Mouse (Mus musculus) heart, embryonic 10.5 days (tissue): ENCODE measurements around the gene Klra2. TPM values are rescaled to one million over a fixed set of nuclear protein-coding genes. Genes with fewer than 3 reads are reported as not detected.
"Not testable (repeated sequence)": the region's sequence is repeated elsewhere in the genome, so short reads cannot be mapped to it uniquely, and the experiment has no call there.

Experiments
- DNase-seq: peaks from one replicate; pipeline ENCODE4 v3.0.0-alpha.2; 2017; ENCODE audit warnings: low spot score
- H3K27ac ChIP-seq: fragments of 300-500 bp; sonication (generic); 2 replicates; pipeline ENCODE4 v1.5.1; 2016; ENCODE audit warnings: mild to moderate bottlenecking
- H3K27me3 ChIP-seq: fragments of 300-500 bp; sonication (generic); 2 replicates; pipeline ENCODE4 v1.6.1; 2016; ENCODE audit warnings: mild to moderate bottlenecking; ENCODE audit not compliant: poor library complexity, insufficient read depth, severe bottlenecking
- H3K36me3 ChIP-seq: fragments of 300-500 bp; sonication (generic); 2 replicates; pipeline ENCODE4 v1.6.1; 2016; ENCODE audit warnings: mild to moderate bottlenecking, moderate library complexity
- H3K4me1 ChIP-seq: fragments of 300-500 bp; sonication (generic); 2 replicates; pipeline ENCODE4 v1.6.1; 2016; ENCODE audit warnings: mild to moderate bottlenecking
- H3K4me3 ChIP-seq: fragments of 300-500 bp; sonication (generic); 2 replicates; pipeline ENCODE4 v1.5.1; 2016; ENCODE audit warnings: mild to moderate bottlenecking, moderate library complexity
- H3K9me3 ChIP-seq: fragments of 300-500 bp; sonication (generic); 2 replicates; pipeline ENCODE4 v1.6.1; 2016; ENCODE audit warnings: mild to moderate bottlenecking, moderate library complexity
- WGBS: fragments of 180-500 bp; shearing (Covaris S2); methylation state at CpG from one replicate; pipeline ENCODE4 v1.1.7; 2016; 5-methylcytosine and 5-hydroxymethylcytosine counted together
- polyA plus RNA-seq: library from polyadenylated mRNA; unstranded; fragments of >200 nt; fragmentation: Nextera tagmentation; extraction: Ambion mirVana; gene quantifications from 2 replicates; pipeline ENCODE4 v1.2.1, GENCODE M21; 2016

Klra2 gene
- polyA plus RNA-seq = not detected in 2 replicates

DNA sequence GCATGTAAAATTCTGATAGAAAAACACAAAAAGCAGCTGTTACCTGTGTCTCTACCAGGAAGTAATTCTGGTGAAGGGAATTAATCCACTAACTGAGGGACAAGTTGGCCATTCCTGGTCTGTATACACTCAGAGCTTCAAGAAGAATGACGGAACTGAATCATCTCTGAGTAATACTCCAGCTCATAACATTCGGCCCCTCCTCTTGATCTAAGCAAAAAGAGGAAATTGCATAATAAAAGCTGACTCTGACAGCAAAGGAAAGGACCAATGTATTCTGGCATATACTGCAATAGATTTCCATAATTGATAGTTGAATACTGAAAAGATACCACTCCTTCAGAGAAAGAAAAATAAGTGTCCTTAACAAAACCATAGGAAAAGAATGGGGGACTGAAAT lies at the start of gene Klra2:
Gene Klra2 (minus strand): TSS at position 157 of the 400 bp plus-strand sequence.
- WGBS = 68% methylated on average over 2 of the region's 2 CpGs

DNA sequence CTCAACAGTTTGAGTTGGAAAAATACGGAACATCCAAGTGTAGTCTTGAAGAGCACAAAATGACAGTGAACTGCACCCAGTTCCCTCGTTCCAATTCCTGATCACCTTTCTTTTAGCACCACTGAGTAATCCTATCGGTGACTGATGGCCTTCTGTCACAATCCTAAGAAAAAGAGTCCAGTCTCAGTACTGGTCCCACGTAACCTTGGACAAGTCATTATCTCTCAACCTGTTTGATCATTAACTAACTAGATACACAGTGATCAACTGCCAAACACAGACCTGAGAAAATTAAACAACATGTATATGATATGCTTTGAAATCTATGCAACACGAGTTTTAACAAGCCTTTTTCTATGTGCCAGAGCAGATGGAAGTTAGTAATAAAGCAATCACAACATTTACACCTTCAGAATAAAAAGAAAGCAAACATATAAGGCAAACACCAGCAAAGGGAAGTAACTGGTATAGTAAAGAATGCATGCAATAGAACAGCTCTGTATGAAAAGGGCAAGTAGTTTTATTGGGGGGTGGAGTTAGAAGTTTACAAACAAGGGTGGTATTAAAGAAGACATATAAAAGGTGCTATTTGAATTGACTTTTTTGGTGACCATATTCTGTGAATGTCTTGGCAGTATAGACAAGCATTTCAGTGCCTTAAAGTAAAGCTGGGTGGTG lies 47.4 kb upstream of the Klra2 start:
- Histone ChIP-seq H3K36me3 (no peaks in the 10 kb centered on the region), H3K4me3 (no peak overlapping the region), H3K27me3 (no peaks in the 10 kb centered on the region), H3K9me3 (no peaks in the 10 kb centered on the region), H3K27ac (no peak overlapping the region), H3K4me1 (peaks cover 9% of the 10 kb centered on the region)
- WGBS = 85% methylated on average over 5 of the region's 5 CpGs
- no peak for DNase-seq

More for the DNA sequence above, at the start of gene Klra2:
- Histone ChIP-seq H3K4me1 (no peaks in the 10 kb centered on the region), H3K9me3 (no peaks in the 10 kb centered on the region), H3K4me3 (no peak within 1 kb of the TSS), H3K36me3 (no peaks in the 10 kb centered on the region), H3K27me3 (no peaks in the 10 kb centered on the region), H3K27ac (no peak within 1 kb of the TSS)
- no peak for DNase-seq

DNA sequence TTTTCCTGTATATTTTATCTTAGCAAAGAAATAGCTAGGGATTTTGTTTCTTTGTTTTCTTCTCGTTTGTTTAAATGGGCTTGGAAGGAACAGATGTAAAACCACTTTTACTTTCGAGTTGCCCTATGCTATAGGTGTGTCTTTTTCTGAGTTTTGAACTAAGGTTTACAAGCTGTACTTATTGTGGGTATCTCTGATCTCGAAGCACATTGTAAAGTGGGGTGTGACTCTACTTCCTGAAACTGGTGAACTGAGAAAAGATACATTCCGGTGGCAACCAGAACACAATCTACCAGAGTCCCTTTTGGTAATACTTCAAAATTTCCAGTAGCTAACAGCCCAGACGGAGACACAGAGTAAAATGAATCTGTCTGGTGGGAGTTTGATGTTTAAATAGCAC lies 46.8 kb upstream of the Klra2 start:
- H3K36me3 ChIP-seq = no peaks in the 10 kb centered on the region
- H3K27ac ChIP-seq = no peak overlapping the region
- DNase-seq = no peak
- WGBS = 87% methylated on average over 5 of the region's 5 CpGs
- H3K27me3 ChIP-seq = no peaks in the 10 kb centered on the region
- H3K4me3 ChIP-seq = peak overlapping the region; percentile 83
- H3K4me1 ChIP-seq = peaks cover 9% of the 10 kb centered on the region
- no peaks in the 10 kb centered on the region for H3K9me3 ChIP-seq

DNA sequence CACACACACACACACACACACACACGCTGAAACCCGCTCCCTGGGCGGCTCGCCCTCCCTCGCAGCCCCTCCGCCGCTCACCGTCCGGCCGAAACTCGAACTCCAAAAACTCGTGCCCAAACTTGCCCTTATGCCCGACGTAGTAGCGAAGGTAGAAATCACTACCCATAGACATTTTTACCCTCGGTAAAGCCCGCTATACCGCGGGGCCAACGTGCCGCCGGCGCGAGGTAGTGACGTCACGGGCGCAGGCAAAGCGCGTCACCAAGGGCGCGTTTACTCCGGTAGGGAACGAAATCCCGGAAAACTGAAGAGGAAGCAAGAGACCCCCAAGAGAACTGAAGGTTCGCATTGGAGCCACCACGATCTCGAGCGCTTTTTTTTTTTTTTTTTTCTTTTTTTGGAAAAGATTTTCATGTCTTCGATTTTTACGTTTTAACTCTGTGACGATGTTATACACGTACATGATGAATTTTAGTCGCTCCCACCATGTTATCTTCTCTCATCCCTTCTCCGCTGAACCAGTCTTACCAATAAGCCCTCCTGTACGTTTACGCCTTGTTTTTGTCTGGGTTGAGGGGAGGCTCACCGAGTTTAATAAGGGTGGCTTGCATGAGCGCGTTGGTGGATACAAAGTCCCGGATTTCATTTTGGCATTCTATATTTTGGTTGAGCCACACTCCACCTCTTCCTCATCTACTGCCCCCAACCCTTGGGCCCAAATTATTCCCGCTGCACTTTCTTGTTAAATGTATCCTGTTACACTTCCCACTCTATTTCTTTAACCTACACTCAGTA lies 46.0 kb upstream of the Klra2 start, which contains the start of gene Magohb:
Gene Magohb (minus strand): TSS at position 254 of the 798 bp plus-strand sequence.
- Histone ChIP-seq H3K4me3 (peak within 1 kb of the TSS; percentile 83), H3K27ac (peak within 1 kb of the TSS; percentile 96), H3K27me3 (no peaks in the 10 kb centered on the region), H3K4me1 (peaks cover 9% of the 10 kb centered on the region), H3K9me3 (no peaks in the 10 kb centered on the region), H3K36me3 (peaks cover 1% of the 10 kb centered on the region; the same call in 1 of the 2 replicates)
- peak; percentile 89 for DNase-seq
- 3% methylated on average over 50 of the region's 51 CpGs for WGBS

GRCm38 (mm10) chr6:131292276-131292990 lies 45.3 kb upstream of the Klra2 start:
- Histone ChIP-seq H3K36me3 (peaks cover 7% of the 10 kb centered on the region; the same call in 1 of the 2 replicates), H3K27ac (peak overlapping the region; percentile 96), H3K9me3 (no peaks in the 10 kb centered on the region), H3K4me1 (peaks cover 9% of the 10 kb centered on the region), H3K27me3 (no peaks in the 10 kb centered on the region), H3K4me3 (peak overlapping the region; percentile 83)
- no peak for DNase-seq
- 21% methylated on average over 10 of the region's 10 CpGs for WGBS

DNA sequence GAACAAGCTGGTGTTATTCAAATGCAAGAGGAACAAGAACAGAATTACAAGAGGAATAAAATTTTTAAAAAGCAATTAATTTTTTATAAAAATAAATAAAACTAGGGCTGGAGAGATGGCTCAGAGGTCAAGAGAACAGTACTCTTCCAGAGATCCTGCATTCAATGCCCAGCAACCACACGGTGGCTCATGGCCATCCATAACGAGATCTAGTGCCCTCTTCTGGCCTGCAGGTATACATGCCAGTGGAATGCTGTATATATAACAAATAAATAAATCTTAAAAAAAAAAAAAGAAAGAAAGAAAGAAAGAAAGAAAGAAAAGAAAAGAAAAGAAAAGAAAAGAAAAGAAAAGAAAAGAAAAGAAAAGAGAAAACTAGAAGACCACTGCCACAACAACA lies 43.3 kb upstream of the Klra2 start:
- Histone ChIP-seq H3K9me3 (no peaks in the 10 kb centered on the region), H3K27ac (no peak overlapping the region), H3K27me3 (no peaks in the 10 kb centered on the region), H3K36me3 (peaks cover 12% of the 10 kb centered on the region; the same call in 1 of the 2 replicates), H3K4me3 (no peak overlapping the region), H3K4me1 (peaks cover 9% of the 10 kb centered on the region)
- no peak for DNase-seq
- 18% methylated on average over 2 of the region's 2 CpGs for WGBS

GRCm38 (mm10) chr6:131278160-131278559 lies 31.0 kb upstream of the Klra2 start:
- peaks cover 11% of the 10 kb centered on the region for H3K36me3 ChIP-seq
- H3K9me3 ChIP-seq, H3K4me3 ChIP-seq, H3K27ac ChIP-seq, DNase-seq, H3K4me1 ChIP-seq, H3K27me3 ChIP-seq: not testable (repeated sequence)
- WGBS = 94% methylated on average over 2 of the region's 2 CpGs

DNA sequence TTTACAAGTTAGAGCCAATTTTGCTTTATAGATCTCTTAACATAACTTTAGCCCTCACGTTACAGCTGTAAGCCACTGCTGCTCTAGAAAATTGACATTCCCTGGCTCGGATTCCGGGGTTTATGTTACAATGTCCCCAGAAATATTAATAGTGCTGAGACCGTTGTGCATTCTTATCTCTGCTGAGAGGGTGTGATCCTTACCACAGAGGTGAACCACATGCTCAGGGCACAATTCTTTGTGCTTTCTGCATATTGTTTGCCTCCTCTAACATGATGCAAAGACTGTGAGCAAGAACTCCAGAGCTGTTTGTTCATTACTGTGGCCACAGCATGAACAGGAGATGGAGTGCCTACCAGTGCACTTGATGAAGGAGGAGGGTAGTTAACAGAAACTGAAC lies 29.5 kb upstream of the Klra2 start:
- 86% methylated on average over 4 of the region's 4 CpGs for WGBS
- Histone ChIP-seq H3K9me3 (no peaks in the 10 kb centered on the region), H3K27ac (no peak overlapping the region), H3K4me3 (no peak overlapping the region), H3K36me3 (peaks cover 1% of the 10 kb centered on the region), H3K4me1 (no peaks in the 10 kb centered on the region), H3K27me3 (no peaks in the 10 kb centered on the region)
- DNase-seq = no peak

- Histone ChIP-seq H3K4me1 (no peaks in the 10 kb centered on the region), H3K36me3 (no peaks in the 10 kb centered on the region), H3K27ac (no peak overlapping the region), H3K27me3 (no peaks in the 10 kb centered on the region), H3K9me3 (no peaks in the 10 kb centered on the region), H3K4me3 (no peak overlapping the region)
- 80% methylated on average over 1 of the region's 1 CpGs for WGBS
- DNase-seq = no peak
Measured at GRCm38 (mm10) chr6:131272311-131272710, 25.1 kb upstream of the Klra2 start.

DNA sequence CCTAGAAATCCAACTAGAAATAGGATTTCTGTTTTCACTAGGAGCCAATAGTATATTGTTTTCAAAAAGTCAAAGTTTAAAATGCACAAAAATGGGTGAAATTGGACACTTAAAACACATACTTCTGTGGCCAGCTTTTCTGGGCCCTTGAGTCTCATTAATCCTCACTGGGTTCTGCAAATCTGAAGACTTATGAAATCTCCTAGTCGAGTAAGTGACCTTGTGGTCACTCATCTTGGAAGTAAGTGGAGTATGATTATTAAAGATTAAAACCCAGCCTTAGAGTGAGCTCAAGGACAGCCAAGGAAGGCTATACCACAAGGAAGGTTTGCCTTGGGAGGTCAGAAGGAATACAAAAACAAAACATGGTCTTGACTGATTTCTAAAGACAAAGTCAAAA lies 23.1 kb upstream of the Klra2 start:
- Histone ChIP-seq H3K9me3 (no peaks in the 10 kb centered on the region), H3K27ac (no peak overlapping the region), H3K36me3 (no peaks in the 10 kb centered on the region), H3K4me1 (no peaks in the 10 kb centered on the region), H3K4me3 (no peak overlapping the region), H3K27me3 (no peaks in the 10 kb centered on the region)
- DNase-seq = no peak
- 50% methylated on average over 1 of the region's 1 CpGs for WGBS

DNA sequence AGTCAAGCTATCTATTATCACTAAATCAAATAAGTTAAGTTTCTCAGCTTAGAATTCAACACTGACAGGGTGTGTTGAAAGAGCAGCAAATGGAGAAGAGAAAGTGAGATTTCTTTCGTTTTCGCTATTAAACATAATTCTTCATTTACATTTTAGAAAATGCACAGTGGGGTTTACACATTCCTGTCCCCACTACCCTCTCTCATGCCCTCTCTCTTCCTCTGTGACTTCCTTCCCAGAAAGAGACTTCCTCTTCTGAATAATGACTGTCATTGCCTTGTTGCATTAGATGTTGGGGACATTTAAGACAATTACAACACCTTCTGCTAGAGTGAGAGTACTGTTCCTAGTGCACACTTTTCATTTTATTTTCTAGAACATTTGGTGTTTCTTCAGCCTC lies 22.4 kb upstream of the Klra2 start:
- 89% methylated on average over 2 of the region's 2 CpGs for WGBS
- no peaks in the 10 kb centered on the region for H3K4me1 ChIP-seq

DNA sequence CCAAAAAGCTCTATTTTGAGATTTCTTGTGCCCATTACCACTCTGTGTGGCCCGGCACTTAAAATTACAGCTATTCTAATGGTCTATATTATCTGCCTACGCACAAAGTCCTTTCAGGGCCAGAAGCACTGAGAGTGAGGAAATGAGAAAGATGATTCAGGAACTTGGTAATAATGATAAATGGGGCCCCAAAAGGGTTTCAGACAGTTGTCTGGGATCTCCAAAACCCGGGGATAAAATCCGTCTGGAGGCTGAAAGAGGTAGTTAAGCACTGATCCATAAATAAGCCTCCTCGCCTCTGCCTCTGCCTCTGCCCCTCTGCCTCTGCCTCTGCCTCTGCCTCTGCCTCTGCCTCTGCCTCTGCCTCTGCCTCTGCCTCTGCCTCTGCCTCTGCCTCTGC lies 17.0 kb upstream of the Klra2 start:
- Histone ChIP-seq H3K4me1 (no peaks in the 10 kb centered on the region), H3K36me3 (no peaks in the 10 kb centered on the region), H3K27me3 (no peaks in the 10 kb centered on the region), H3K4me3 (no peak overlapping the region), H3K9me3 (no peaks in the 10 kb centered on the region), H3K27ac (no peak overlapping the region)
- DNase-seq = no peak
- WGBS = 86% methylated on average over 5 of the region's 5 CpGs

More for the DNA sequence above, 22.4 kb upstream of the Klra2 start:
- DNase-seq = no peak
- Histone ChIP-seq H3K36me3 (no peaks in the 10 kb centered on the region), H3K4me3 (no peak overlapping the region), H3K27me3 (no peaks in the 10 kb centered on the region), H3K9me3 (no peaks in the 10 kb centered on the region), H3K27ac (no peak overlapping the region)

DNA sequence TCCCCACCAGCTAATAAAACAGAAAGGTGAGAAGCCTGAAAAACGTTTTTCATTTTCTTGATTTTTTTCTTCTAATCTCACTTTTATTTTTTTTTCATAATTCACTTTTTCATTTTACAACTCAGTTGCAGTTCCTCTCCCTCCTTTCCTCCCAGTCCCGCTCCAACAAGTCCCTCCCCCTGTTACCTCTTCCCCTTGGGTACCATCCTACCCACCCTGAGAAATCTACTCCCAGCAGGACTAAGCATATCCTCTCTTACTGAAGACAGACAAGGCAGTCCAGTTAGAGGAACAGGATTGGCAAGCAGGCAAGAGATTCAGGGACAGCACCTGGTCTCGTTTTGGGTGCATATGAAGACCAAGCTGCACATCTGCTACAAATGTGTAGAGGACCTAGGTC lies 15.6 kb upstream of the Klra2 start:
- 56% methylated on average over 3 of the region's 3 CpGs for WGBS
- no peak overlapping the region for H3K27ac ChIP-seq

More for the DNA sequence above, 15.6 kb upstream of the Klra2 start:
- no peaks in the 10 kb centered on the region for H3K9me3 ChIP-seq
- no peaks in the 10 kb centered on the region for H3K4me1 ChIP-seq
- H3K4me3 ChIP-seq = no peak overlapping the region
- no peaks in the 10 kb centered on the region for H3K36me3 ChIP-seq
- H3K27me3 ChIP-seq = no peaks in the 10 kb centered on the region
- DNase-seq = no peak
